Mouse (Mus musculus): Measurements from ENCODE around the gene Dhfr.

DNA sequence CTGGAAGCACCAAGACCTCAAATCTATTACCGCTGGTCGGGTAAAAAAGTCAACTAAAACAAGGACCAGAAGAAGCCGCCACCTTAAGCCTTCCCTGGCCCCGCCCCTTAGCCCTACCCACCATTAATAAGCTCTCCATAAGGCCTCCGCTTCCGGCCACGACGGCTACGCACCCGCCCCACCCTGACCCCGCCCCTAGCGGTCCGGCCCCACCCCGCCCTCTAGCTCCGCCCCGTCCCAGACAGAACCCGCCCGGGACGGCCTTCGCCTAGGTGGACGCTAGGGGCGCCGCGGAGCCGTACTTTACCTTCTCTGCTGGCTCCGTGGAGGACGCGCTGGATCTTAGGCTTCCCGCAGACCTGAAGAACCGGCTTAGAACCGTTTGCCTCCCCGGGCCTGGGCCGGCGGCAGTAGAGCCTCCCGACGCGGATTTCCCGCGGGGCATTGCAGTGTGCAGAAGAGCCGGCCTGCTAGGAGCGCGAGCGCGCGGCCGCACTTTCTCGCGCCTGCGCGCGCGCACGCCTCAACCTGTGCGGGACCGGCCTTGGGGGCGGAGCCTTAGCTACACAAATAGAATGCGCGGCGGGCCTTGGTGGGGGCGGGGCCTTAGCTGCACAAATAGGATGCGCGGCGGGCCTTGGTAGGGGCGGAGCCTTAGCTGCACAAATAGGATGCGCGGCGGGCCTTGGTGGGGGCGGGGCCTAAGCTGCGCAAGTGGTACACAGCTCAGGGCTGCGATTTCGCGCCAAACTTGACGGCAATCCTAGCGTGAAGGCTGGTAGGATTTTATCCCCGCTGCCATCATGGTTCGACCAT lies at the start of gene Dhfr, which contains the start of gene Msh3:
- TF ChIP-seq TCF12 (IDR thresholded peaks at IDR 0.05; ENCODE audit: low read depth, low read length) (peak; percentile 76), CTCF (conservative IDR thresholded peaks at IDR 0.05 in 1 of 2, IDR thresholded peaks at IDR 0.05 in 1 of 2; ENCODE audit: low read depth in 2 of 2, low read length in 2 of 2) (peak in 1 of 2 experiments; percentile 65; a peak in 2 of 4 replicates), POLR2A (IDR thresholded peaks at IDR 0.05; ENCODE audit: low read depth, low read length) (peak; percentile 84), ZMIZ1 (IDR thresholded peaks at IDR 0.05; ENCODE audit: low read depth, low read length) (no peak; the same call in none of the 2 replicates), HCFC1 (IDR thresholded peaks at IDR 0.05; ENCODE audit: low read depth, low read length) (peak; percentile 59), SMC3 (IDR thresholded peaks at IDR 0.05; ENCODE audit: low read depth, low read length) (peak; percentile 7), E2F4 (IDR thresholded peaks at IDR 0.05; ENCODE audit: insufficient replicate concordance, low read depth, low read length) (peak; percentile 95), EP300 (IDR thresholded peaks at IDR 0.05; ENCODE audit: low read length) (no peak), ZC3H11A (IDR thresholded peaks at IDR 0.05; ENCODE audit: low read depth, low read length) (no peak), IRF4 (IDR thresholded peaks at IDR 0.05; ENCODE audit: low read depth, low read length) (no peak), BHLHE40 (IDR thresholded peaks at IDR 0.05; ENCODE audit: low read depth, low read length) (0 out of 2 replicates have a peak, but pooled peaks have one; percentile 8)

Data from CH12.LX (cell line).